Mouse (Mus musculus) midbrain, embryonic 14.5 days (tissue): ENCODE results near the gene Prkce. TPM values are rescaled to one million over a fixed set of nuclear protein-coding genes. Genes with fewer than 3 reads are reported as not detected.

Experiments used
- ATAC-seq: fragments of 200-750 bp; cut with Nextera tagmentation; 2 replicates; pipeline ENCODE4 v1.8.0; 2017; ENCODE audit warnings: moderate number of reproducible peaks, moderate library complexity; ENCODE audit not compliant: low FRiP score, low TSS enrichment
- DNase-seq: peaks from one replicate; pipeline ENCODE4 v3.0.0-alpha.2; 2015
- H3K27ac ChIP-seq: fragments of 300-500 bp; sonication (generic); replicated peaks from 2 replicates; pipeline ENCODE4 v1.5.1; 2014; ENCODE audit warnings: mild to moderate bottlenecking, low read depth, low read length, moderate library complexity
- H3K27me3 ChIP-seq: fragments of 300-500 bp; sonication (generic); 2 replicates; pipeline ENCODE4 v1.6.1; 2014; ENCODE audit warnings: low read length, control low read depth, mixed read lengths; ENCODE audit not compliant: control insufficient read depth, insufficient read depth
- H3K36me3 ChIP-seq: fragments of 300-500 bp; sonication (generic); 2 replicates; pipeline ENCODE4 v1.6.1; 2014; ENCODE audit warnings: low read length, control low read depth; ENCODE audit not compliant: control insufficient read depth, insufficient read depth
- H3K4me1 ChIP-seq: fragments of 300-500 bp; sonication (generic); 2 replicates; pipeline ENCODE4 v1.6.1; 2014; ENCODE audit warnings: mild to moderate bottlenecking, antibody characterized with exemption, low read length, control low read depth; ENCODE audit not compliant: control insufficient read depth, insufficient read depth
- H3K4me2 ChIP-seq: fragments of 300-500 bp; sonication (generic); 2 replicates; pipeline ENCODE4 v1.6.1; 2014; ENCODE audit warnings: mild to moderate bottlenecking, low read length, moderate library complexity
- H3K4me3 ChIP-seq: fragments of 300-500 bp; sonication (generic); replicated peaks from 2 replicates; pipeline ENCODE4 v1.5.1; 2014; ENCODE audit warnings: low read depth, low read length
- H3K9ac ChIP-seq: fragments of 300-500 bp; sonication (generic); replicated peaks from 2 replicates; pipeline ENCODE4 v1.6.1; 2014; ENCODE audit warnings: mild to moderate bottlenecking, low read length, moderate library complexity
- H3K9me3 ChIP-seq: fragments of 300-500 bp; sonication (generic); 2 replicates; pipeline ENCODE4 v1.6.1; 2016; ENCODE audit warnings: low read length, control low read depth, mixed read lengths; ENCODE audit not compliant: control insufficient read depth
- WGBS: fragments of 180-500 bp; shearing (Covaris S2); extraction: QIAGEN DNeasy Blood & Tissue Kit; methylation state at CpG from one replicate; pipeline ENCODE4 v1.1.7; 2014; 5-methylcytosine and 5-hydroxymethylcytosine counted together
- polyA plus RNA-seq: library from polyadenylated mRNA; unstranded; fragments of >200 nt; fragmentation: Nextera tagmentation; extraction: Ambion mirVana; gene quantifications from 2 replicates; pipeline ENCODE4 v1.2.1, GENCODE M21; 2014

Gene Prkce
- polyA plus RNA-seq, 1 experiment from 2014 or later = 25.4 TPM

DNA sequence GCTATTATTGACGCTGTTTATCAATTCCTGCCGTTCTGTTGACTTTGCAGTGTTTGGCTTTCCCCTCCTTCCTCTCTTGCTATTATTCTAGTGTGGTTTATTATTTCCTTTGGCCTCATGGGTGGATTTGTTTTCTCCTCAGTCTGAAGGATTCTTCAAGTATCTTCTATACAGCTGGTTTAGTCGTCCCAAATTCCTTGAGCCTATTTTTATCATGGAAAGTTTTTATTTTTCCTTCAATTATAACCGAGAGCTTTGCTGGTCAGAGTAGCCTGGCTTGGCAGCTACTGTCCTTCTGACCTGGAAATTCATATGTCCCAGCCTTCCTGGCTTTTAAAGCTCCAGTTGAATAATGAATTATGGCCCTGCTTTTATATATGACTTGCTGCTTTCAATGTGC lies 361.8 kb downstream of the Prkce start:
- Histone ChIP-seq H3K4me1 (0 out of 2 replicates have a peak, but pooled peaks cover 3% of the 10 kb centered on the region), H3K27me3 (no peaks in the 10 kb centered on the region), H3K9me3 (no peaks in the 10 kb centered on the region), H3K9ac (no peak overlapping the region), H3K27ac (no peak overlapping the region), H3K4me3 (no peak overlapping the region), H3K4me2 (no peak overlapping the region), H3K36me3 (no peaks in the 10 kb centered on the region)
- DNase-seq = no peak
- WGBS = 89% methylated on average over 4 of the region's 4 CpGs
- no peak for ATAC-seq

DNA sequence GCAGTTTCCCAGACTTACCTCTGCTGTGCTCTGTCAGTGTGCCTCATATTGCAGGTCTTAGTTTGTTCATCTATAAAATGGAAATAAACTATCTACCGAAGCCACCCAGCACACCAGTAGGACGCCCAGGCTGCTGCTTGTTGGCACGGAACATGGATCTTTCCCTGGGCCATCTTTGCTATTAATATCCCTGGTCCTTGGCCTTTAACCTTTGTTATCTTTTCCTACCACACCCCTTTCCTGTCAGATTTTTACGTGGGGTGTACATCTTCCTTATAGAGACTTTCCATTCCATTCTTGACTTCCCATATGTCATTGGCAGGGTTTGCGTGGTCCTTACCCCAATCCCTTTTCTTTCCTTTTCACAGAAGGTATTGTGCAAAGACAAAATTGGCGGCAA lies 363.6 kb downstream of the Prkce start:
- 96% methylated on average over 6 of the region's 6 CpGs for WGBS
- no peak overlapping the region for H3K4me3 ChIP-seq
- no peaks in the 10 kb centered on the region for H3K9me3 ChIP-seq
- peaks cover 5% of the 10 kb centered on the region; the same call in 1 of the 2 replicates for H3K4me1 ChIP-seq
- ATAC-seq (no peak), DNase-seq (no peak)
- H3K4me2 ChIP-seq = no peak overlapping the region
- no peak overlapping the region for H3K9ac ChIP-seq
- H3K27me3 ChIP-seq = no peaks in the 10 kb centered on the region
- H3K36me3 ChIP-seq = no peaks in the 10 kb centered on the region
- no peak overlapping the region for H3K27ac ChIP-seq

GRCm38 (mm10) chr17:86532783-86533548 lies 365.4 kb downstream of the Prkce start:
- DNase-seq = peak; percentile 13

GRCm38 (mm10) chr17:86533549-86533851 lies 365.9 kb downstream of the Prkce start:
- H3K27ac ChIP-seq = no peak overlapping the region
- H3K4me1 ChIP-seq = peaks cover 5% of the 10 kb centered on the region; the same call in 1 of the 2 replicates
- no peaks in the 10 kb centered on the region for H3K9me3 ChIP-seq
- H3K27me3 ChIP-seq = no peaks in the 10 kb centered on the region
- 87% methylated on average over 11 of the region's 11 CpGs for WGBS
- ATAC-seq = no peak
- no peak overlapping the region for H3K4me2 ChIP-seq
- no peak overlapping the region for H3K4me3 ChIP-seq
- no peaks in the 10 kb centered on the region for H3K36me3 ChIP-seq
- H3K9ac ChIP-seq = no peak overlapping the region
- DNase-seq = no peak

More at GRCm38 (mm10) chr17:86532783-86533548, 365.4 kb downstream of the Prkce start:
- Histone ChIP-seq H3K4me3 (no peak overlapping the region), H3K27ac (no peak overlapping the region), H3K36me3 (no peaks in the 10 kb centered on the region), H3K4me2 (no peak overlapping the region), H3K9ac (no peak overlapping the region), H3K9me3 (no peaks in the 10 kb centered on the region), H3K27me3 (no peaks in the 10 kb centered on the region), H3K4me1 (peaks cover 5% of the 10 kb centered on the region; the same call in 1 of the 2 replicates)
- ATAC-seq = no peak
- 68% methylated on average over 17 of the region's 17 CpGs for WGBS

GRCm38 (mm10) chr17:86535096-86535495 lies 367.5 kb downstream of the Prkce start:
- WGBS = 78% methylated on average over 10 of the region's 10 CpGs
- no peak overlapping the region for H3K4me2 ChIP-seq
- H3K27ac ChIP-seq = no peak overlapping the region
- ATAC-seq (no peak), DNase-seq (no peak)
- no peaks in the 10 kb centered on the region for H3K9me3 ChIP-seq
- no peak overlapping the region; the same call in 1 of the 2 replicates for H3K9ac ChIP-seq
- no peak overlapping the region for H3K4me3 ChIP-seq
- H3K27me3 ChIP-seq = no peaks in the 10 kb centered on the region
- H3K36me3 ChIP-seq = no peaks in the 10 kb centered on the region
- peaks cover 5% of the 10 kb centered on the region; the same call in 1 of the 2 replicates for H3K4me1 ChIP-seq

- H3K9me3 ChIP-seq = no peaks in the 10 kb centered on the region
- H3K4me2 ChIP-seq = peak overlapping the region; percentile 35
- ATAC-seq (no peak), DNase-seq (peak; percentile 94)
- H3K27ac ChIP-seq = no peak overlapping the region
- H3K9ac ChIP-seq = no peak overlapping the region
- no peaks in the 10 kb centered on the region for H3K27me3 ChIP-seq
- no peaks in the 10 kb centered on the region for H3K36me3 ChIP-seq
- no peak overlapping the region for H3K4me3 ChIP-seq
- peaks cover 5% of the 10 kb centered on the region; the same call in 1 of the 2 replicates for H3K4me1 ChIP-seq
- WGBS = 50% methylated on average over 22 of the region's 22 CpGs
Measured at GRCm38 (mm10) chr17:86535827-86536656, 368.5 kb downstream of the Prkce start.

DNA sequence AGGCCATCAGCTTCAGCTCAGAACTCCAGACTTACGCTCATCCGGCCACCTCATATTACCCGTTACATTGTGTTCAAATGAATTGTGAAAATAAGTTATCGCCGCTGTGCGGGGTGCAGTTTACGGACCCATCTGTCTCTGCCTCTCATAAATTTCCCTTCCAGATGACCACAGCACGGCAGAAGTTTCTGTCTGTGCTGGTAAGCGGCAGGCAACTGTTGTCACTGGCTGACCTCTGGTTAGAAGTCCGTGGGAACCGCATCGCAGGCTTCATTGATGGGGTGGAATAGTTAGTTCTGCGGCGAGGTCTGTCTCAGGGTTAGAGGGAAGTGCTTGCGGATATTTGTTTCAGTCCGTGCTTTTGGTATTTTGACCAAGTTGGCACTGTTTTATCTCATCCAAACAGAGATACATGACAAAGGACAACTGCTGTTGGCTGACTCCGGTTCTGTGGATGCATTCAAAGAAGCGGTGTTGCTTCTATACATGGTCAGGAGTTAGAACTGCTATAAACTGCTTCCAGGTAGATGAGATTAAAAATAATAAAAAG lies 372.4 kb downstream of the Prkce start:
- no peaks in the 10 kb centered on the region for H3K36me3 ChIP-seq
- H3K27me3 ChIP-seq = no peaks in the 10 kb centered on the region
- no peak overlapping the region for H3K9ac ChIP-seq
- no peak overlapping the region for H3K27ac ChIP-seq
- H3K4me2 ChIP-seq = no peak overlapping the region
- H3K9me3 ChIP-seq = no peaks in the 10 kb centered on the region
- H3K4me1 ChIP-seq = peaks cover 2% of the 10 kb centered on the region; the same call in 1 of the 2 replicates
- WGBS = 90% methylated on average over 18 of the region's 18 CpGs
- DNase-seq (no peak), ATAC-seq (no peak)
- no peak overlapping the region for H3K4me3 ChIP-seq

DNA sequence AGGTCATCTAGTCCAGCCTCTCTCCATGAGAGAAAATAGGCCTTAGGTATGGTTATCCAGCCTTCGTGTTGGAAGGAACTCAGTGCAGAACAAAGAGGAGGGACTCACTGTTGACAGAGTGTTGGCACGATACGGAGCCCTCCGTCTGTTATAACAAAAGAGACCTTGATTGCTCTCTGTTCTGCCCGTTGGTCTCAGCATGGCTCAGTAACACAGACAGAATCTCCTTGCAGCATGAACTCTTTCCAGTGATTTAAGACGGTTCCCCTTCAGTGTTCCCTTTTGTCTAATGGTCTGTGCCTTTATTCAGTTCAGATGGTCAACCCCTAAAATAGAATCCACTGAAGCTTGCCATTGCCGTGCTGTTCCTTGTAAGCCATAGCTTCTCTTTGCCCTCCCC lies 378.9 kb downstream of the Prkce start:
- H3K36me3 ChIP-seq = no peaks in the 10 kb centered on the region
- DNase-seq = no peak
- H3K27me3 ChIP-seq = no peaks in the 10 kb centered on the region
- no peak for ATAC-seq
- 32% methylated on average over 7 of the region's 7 CpGs for WGBS
- no peak overlapping the region for H3K9ac ChIP-seq
- no peaks in the 10 kb centered on the region for H3K4me1 ChIP-seq
- H3K4me2 ChIP-seq = no peak overlapping the region
- no peak overlapping the region for H3K27ac ChIP-seq
- no peak overlapping the region for H3K4me3 ChIP-seq
- no peaks in the 10 kb centered on the region for H3K9me3 ChIP-seq
